Mouse (Mus musculus): ENCODE results near the gene Hat1.

- no peak for TF ChIP-seq CTCF (IDR thresholded peaks at IDR 0.05; ENCODE audit: borderline replicate concordance, extremely low read depth, insufficient read depth, insufficient read length)
- TF ChIP-seq POLR2A (IDR thresholded peaks at IDR 0.05; ENCODE audit: borderline replicate concordance, extremely low read depth, insufficient read depth, insufficient read length, poor library complexity, severe bottlenecking): no peak
These were observed 72.8 kb downstream of the Hat1 start for GRCm38 (mm10) chr2:71461589-71461988.

Data from brain, embryonic 14.5 days (tissue).